Mouse (Mus musculus): ENCODE results near the gene Zar1. TPM values are rescaled to one million over a fixed set of nuclear protein-coding genes. Genes with fewer than 3 reads are reported as not detected.

The Zar1 gene
- polyA plus RNA-seq, 1 experiment from 2014 or later, result 4.4 TPM

DNA sequence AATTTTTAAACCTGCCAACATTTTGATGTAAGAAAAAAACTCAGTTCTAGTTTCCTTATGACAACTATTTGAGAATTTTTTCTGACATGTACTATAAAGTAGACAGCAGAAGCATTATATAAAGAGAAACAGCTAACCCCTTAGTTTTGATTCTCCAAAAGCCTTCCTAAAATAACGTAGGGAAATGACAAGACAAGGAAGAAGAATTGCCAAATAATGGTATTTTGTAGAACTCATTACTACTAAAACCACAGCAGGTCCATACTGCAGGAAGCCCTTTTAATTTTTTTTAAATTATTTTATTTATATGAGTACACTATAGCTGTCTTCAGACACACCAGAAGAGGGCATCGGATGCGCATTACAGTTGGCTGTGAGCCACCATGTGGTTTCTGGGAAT, 29.8 kb downstream of the Zar1 start:
- H3K9me3 ChIP-seq (ENCODE audit: control insufficient read depth, low read length), result no peaks in the 10 kb centered on the region
- H3K36me3 ChIP-seq (ENCODE audit: control insufficient read depth, insufficient read depth, low read length), result peaks cover 2% of the 10 kb centered on the region; the same call in 1 of the 2 replicates
- no peak for ATAC-seq (ENCODE audit: low FRiP score)
- no peak overlapping the region for H3K9ac ChIP-seq (ENCODE audit: low read depth, low read length)
- no peaks in the 10 kb centered on the region for H3K27me3 ChIP-seq (ENCODE audit: control insufficient read depth, insufficient read depth, low read length)
- no peak overlapping the region for H3K4me3 ChIP-seq (ENCODE audit: low read depth, low read length)
- H3K4me1 ChIP-seq (replicated peaks; ENCODE audit: control insufficient read depth, insufficient read depth, low read length), result no peaks in the 10 kb centered on the region
- 95% methylated on average over 3 of the region's 3 CpGs for WGBS
- H3K4me2 ChIP-seq (replicated peaks; ENCODE audit: low read depth, low read length), result no peak overlapping the region
- no peak overlapping the region for H3K27ac ChIP-seq (ENCODE audit: low read depth, low read length)
- DNase-seq (ENCODE audit: low spot score), result no peak

GRCm38 (mm10) chr5:72528896-72529295, 52.2 kb downstream of the Zar1 start:
- WGBS, result 95% methylated on average over 3 of the region's 3 CpGs

More at GRCm38 (mm10) chr5:72528896-72529295, 52.2 kb downstream of the Zar1 start:
- Histone ChIP-seq H3K36me3 (ENCODE audit: control insufficient read depth, insufficient read depth, low read length) (peaks cover 8% of the 10 kb centered on the region), H3K4me1 (replicated peaks; ENCODE audit: control insufficient read depth, insufficient read depth, low read length) (no peaks in the 10 kb centered on the region), H3K27ac (ENCODE audit: low read depth, low read length) (no peak overlapping the region), H3K4me3 (ENCODE audit: low read depth, low read length) (no peak overlapping the region), H3K9me3 (ENCODE audit: control insufficient read depth, low read length) (no peaks in the 10 kb centered on the region), H3K4me2 (replicated peaks; ENCODE audit: low read depth, low read length) (no peak overlapping the region), H3K27me3 (ENCODE audit: control insufficient read depth, insufficient read depth, low read length) (no peaks in the 10 kb centered on the region), H3K9ac (ENCODE audit: low read depth, low read length) (no peak overlapping the region)
- no peak for DNase-seq (ENCODE audit: low spot score)
- ATAC-seq (ENCODE audit: low FRiP score), result no peak

Other genes with a start within 250 kb of the Zar1 start
- gene Corin, start 76.8 kb downstream of the Zar1 start, polyA plus RNA-seq (2014; fragmentation: Nextera tagmentation; extraction: Ambion mirVana), result 8.8 and 10.2 TPM in 2 replicates
- gene Nfxl1, start 21.6 kb downstream of the Zar1 start, polyA plus RNA-seq (2014; fragmentation: Nextera tagmentation; extraction: Ambion mirVana), result 23.6 and 26.0 TPM in 2 replicates
- 5.9 and 6.3 TPM in 2 replicates for gene Gm5868, start 6.3 kb upstream of the Zar1 start, polyA plus RNA-seq (2014; fragmentation: Nextera tagmentation; extraction: Ambion mirVana)
- not detected in 2 replicates for gene Cnga1, start 63.0 kb upstream of the Zar1 start, polyA plus RNA-seq (2014; fragmentation: Nextera tagmentation; extraction: Ambion mirVana)
- gene Nipal1, start 66.5 kb upstream of the Zar1 start, polyA plus RNA-seq (2014; fragmentation: Nextera tagmentation; extraction: Ambion mirVana), result 0.36 and 0.45 TPM in 2 replicates
- not detected in 2 replicates for gene Txk, start 171.5 kb upstream of the Zar1 start, polyA plus RNA-seq (2014; fragmentation: Nextera tagmentation; extraction: Ambion mirVana)

Data from hindbrain, embryonic 11.5 days (tissue).